Mouse (Mus musculus) left cerebral cortex, adult 9 months (tissue): Measurements from ENCODE around the gene Gpd1.

Source experiments
- DNase-seq, 2 experiments: peaks; one replicate each; pipeline ENCODE4 v3.0.0; 2022; ENCODE audit warnings: low spot score in 2 of 2

Gene Gpd1

DNA sequence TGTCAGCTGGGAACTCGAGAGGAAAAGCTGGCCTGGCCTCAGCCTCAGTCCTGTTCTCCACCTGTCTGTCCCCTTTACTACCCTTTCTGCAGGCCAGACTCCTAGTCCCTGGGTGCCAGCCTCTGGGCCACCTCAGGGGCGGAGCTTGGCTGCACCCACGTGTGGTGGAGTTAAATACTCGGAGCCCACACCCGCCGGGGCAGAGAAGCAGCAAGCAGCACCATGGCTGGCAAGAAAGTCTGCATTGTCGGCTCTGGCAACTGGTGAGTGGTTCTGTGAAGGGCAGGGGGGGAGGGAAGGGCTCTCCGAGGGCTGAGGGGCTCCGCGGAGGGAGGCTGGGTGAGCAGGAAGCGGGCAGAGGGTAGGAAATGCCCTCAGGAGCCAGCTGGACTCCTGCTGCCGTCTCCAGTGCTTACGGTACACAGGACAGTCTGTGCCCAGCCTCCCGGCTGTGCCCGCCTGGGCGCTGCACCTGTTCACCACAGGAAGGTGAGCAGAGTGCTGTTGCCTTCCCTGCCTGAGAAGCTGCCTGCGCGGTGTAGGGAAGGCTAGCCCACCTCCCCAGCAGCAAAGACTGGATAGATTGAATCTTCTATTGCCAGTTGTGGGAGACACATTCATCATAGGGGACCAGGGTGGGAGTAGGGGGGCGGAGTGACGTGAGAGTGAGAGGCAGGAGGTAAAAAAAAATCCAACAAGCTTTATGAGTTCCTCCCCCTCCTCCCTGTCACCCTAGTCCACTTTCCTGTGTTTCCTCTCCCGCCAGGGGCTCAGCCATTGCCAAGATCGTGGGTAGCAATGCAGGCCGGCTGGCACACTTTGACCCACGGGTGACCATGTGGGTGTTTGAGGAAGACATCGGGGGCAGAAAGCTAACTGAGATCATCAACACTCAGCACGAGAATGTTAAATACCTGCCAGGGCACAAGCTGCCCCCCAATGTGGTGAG is at the start of gene Gpd1:
TSS of gene Gpd1 (plus strand) at position 130 of the 949 bp plus-strand sequence.
- peak in 1 of 2 experiments; percentile 72 for DNase-seq

DNA sequence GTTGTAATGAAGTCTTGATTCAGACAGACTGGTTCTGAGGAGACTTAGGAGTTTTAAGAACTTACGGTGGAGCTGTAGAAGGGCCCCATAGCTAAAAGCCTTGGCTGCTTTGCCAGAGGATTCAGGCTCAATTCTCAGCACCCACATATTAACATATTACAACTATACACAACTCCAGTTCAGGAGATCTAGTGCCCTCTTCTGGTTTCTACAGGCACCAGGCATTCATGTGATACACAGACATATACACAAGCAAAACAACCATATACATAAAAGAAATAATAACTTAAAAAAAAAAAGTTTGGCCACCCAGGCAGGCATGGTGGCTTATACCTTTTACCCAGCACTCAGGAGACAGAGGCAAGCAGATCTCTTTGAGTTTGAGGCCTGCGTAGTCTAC is 49.8 kb upstream of the Gpd1 start:
- DNase-seq = no peak

DNA sequence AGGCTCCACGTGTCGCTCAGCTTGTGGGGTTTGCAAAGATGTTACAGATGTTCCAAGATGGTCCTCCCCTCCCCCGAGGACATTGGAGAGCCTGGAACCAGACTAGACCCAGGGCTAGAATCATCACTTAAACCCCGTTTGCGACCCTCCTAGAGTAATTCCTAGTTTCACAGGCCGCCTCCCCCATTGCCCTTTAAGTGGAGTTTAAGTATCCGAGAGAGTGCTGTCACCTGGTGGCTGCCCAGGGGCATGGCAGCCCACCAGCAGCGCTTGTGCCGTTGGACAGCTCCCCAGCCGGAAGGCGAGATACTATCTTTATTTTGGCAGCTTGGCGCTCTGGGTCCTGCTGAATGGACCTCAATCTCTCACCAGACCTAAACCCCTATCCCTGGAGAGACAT is 48.4 kb upstream of the Gpd1 start:
- peak in 1 of 2 experiments; percentile 83 for DNase-seq

DNA sequence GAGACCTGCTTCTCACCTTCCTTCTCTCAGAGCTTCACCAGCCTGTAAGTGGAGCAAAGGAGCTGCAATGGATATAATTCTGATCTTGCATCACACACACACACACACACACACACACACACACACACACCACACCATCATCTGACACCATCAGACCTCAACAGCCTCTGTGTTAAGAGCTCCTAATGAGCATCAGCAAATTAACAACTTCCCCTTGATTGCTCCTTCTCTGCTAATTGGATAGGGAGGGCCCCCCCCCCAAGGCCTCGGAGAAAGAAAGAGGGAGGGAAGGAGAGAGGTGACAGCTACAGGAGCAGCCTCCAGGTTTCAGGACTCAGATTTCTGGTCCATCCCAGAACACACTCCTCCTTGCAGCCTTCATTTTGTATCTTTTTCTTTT is 47.9 kb upstream of the Gpd1 start:
- no peak for DNase-seq

DNA sequence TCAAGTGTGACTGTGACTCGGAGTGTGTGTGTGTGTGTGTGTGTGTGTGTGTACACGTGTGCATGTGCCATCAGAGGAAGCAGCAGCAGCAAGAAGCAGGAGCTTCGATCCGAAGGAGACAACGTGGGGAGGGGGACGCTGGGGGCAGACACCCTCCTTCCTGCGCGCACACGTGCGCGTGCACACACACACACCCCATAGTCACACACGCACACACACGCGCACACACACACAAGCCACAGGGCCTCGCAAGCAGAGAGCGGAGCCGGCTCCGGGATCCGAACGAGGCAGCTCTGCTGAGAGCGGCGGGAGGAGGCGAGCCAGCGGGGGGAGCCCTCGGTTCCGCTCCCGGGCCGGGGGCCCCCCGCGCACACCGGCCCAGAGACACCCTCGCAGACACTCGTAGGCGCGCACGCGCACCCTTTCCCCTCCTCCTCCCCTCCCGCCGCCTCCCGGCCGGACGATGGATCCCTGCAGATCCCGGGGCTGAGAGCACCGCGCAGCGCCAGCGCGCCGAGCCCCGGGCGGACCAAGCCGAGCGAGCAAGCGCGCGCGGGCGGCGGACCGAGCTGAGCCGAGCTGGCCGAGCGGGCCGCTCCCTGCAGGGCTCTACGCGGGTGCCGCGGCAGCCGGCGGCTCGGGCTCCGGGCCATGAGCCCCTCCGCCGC is 47.0 kb upstream of the Gpd1 start, which contains the start of gene Asic1:
TSS of gene Asic1 (plus strand) at position 215 of the 668 bp plus-strand sequence.
- DNase-seq = peak in 1 of 2 experiments; percentile 72

DNA sequence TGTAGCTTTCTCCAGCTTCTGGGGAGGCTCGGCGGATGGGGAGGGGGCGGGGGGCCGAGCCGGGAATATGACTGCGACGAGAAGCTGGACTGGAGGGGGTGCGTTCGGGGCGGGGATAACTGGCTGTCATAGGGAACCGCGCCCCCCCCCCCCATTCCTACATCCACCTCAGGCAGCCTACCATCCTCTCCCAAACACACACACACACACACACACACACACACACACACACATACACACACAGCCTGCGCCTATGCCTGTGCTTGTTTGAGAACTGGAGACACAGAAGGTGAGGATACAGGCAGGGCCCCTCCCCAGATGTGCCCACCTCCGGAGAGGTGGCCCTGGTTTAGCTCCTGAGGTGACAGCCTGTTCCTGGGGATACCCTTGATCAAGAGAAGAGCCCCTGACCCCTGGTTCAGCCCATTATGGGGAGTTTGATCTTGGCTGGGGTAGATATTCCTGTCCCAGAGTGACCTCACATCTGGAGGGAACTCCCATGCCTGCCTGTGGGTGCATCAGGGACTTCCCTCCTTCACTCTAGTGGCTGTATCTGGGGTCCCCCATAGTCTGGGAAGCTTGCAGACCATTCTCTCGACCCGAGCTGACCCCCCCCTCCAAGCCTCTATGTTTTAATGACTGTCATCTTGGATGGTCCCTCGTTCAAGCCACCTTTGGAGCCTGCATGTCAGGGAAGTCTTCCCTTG is 46.2 kb upstream of the Gpd1 start:
- DNase-seq = no peak

DNA sequence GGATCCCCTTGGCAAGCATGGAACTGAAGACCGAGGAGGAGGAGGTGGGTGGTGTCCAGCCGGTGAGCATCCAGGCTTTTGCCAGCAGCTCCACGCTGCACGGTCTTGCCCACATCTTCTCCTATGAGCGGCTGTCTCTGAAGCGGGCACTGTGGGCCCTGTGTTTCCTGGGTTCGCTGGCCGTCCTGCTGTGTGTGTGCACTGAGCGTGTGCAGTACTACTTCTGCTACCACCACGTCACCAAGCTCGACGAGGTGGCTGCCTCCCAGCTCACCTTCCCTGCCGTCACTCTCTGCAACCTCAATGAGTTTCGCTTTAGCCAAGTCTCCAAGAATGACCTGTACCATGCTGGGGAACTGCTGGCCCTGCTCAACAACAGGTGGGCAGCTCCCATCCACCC is 45.5 kb upstream of the Gpd1 start:
- peak in 1 of 2 experiments; percentile 56 for DNase-seq

DNA sequence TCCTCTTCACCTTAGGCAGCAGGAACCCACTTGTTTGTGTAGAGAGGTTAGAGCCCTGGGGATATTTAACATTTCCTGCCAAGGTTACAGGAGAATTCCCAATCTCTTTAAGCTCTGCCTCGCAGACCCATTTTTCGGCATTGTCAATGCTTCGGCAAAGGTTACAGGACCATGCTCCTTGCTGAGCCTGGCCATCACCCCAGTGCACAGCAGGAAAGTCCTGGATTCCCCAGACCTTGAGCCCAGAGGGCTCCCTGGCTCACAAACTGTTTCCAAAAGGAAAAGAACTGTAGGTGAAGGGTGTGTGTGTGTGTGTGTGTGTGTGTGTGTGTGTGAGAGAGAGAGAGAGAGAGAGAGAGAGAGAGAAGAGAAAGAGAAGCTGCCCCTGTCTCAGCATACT is 42.4 kb upstream of the Gpd1 start:
- DNase-seq = no peak

DNA sequence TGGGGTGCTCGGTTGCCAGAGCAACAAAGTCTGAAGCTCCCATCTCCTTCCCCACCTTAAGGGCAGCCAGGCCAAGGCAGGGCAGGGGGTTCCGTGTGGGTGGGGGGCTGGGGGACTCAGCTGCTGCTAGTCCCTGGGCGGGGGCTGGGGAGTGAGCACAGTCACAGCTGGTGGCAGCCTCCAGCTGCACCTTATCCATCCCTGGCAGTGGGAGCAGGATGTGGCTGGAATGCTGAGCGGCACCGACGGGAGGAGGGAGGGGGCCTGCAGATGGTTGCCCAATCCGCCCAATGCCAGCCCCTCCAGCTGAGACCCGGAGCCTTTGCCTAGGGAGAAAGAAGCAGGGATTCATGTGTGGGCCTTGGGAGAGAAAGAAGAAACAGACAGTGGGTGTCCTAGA is 40.2 kb upstream of the Gpd1 start:
- DNase-seq = no peak

DNA sequence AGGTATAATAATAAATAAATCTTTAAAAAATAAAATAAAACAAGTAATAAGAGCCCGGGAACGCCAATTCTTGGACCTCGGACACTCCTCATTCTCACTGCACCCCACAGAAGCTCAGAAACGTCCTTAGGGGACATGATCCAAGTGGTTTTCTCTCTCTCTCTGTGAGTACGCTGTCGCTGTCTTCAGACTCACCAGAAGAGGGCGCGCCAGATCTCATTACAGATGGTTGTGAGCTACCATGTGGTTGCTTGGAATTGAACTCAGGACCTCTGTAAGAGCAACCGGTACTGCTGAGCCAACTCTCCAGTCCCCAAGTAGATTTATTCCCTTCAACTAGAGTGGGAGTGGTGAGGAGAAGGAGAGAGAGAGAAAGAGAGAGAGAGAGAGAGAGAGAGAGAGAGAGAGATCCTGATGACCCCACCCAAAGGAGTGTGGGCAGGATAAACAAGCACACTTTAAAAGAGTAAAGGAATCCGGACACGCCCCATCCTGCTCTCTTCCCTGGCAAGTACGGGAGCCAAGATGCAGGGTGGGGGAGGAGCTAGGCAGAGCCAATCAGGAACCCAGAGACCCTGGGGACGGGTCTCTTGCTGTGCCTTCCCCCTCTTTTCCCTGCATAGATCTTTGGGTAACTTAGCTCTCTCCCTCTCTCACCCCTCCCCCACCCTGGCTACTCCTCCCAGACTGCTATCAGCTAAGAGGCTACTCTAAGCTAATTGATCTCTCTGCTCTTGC is 39.1 kb upstream of the Gpd1 start:
- no peak for DNase-seq

DNA sequence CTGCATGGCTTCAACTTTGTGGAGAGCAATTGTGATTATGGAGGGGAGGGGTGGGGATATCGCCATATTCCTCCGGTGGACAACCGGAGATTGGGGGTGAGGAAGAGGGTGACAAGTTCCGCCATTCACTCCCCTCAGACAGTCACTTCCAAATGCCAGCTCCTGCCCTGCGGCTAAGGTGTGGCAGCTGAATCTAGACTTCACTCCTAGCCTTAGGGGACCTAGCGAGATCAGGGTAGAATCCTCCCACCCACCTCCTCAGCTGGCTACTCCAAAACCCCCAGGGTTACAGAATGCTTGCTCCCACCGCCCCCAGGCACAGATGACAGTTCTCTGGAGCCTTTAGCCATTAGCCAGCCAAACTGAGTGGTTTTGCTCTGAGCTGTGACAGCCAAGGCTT is 38.3 kb upstream of the Gpd1 start:
- no peak for DNase-seq

DNA sequence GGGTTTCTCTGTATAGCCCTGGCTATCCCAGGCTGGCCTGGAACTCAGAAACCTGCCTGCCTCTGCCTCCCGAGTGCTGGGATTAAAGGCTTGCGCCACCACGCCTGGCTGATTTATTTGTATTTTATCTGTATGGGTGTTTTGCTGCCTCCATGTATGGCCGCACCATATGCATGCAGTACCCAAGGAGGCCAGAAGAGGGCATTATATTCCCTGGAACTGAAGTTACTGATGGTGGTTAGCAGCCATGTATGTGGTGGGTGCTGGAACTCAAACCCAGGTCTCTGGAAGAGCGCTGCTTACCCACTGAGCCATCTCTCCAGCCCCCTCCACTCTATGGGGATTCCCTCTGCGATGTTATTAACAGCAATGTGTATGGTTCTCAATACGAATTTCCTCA is 34.4 kb upstream of the Gpd1 start:
- no peak for DNase-seq

DNA sequence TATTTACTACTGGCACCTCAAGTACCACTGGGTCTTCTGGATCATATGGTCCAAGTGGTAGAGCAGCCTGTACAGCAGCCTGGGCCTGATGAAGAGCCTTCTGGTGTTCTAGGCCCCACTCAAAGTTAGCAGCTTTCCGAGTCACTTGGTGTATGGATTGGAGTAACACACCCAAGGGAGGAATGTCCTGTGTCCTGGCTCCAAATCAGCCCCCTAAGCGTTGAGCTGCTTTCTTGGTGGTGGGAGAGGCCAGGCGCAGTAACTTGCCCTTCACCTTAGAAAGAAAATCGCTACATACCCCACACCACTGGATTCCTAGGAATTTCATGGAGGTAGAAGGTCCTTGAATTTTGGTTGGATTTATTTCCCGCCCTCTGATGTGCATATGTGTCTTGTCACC is 33.2 kb upstream of the Gpd1 start:
- no peak for DNase-seq

DNA sequence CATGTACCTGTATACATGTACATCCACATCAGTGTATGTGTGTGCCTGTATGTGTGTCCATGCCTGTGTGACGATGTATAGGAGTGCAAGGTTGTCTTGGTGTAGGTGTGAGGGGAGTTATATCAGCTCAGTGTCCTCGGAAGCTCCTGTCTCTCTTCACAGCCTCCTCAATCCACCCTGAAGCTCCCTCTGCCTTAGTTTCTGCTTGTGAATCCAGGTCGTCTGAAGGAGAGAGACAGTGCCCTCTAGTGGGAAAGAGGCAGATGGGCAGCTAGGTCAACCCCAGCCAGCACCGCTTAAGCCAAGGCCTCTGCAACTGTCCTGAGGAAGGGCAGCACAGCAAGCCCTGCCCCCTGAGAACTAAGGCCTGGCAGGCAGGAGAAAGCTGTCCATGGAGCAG is 28.6 kb upstream of the Gpd1 start:
- DNase-seq = peak in 1 of 2 experiments; percentile 76

DNA sequence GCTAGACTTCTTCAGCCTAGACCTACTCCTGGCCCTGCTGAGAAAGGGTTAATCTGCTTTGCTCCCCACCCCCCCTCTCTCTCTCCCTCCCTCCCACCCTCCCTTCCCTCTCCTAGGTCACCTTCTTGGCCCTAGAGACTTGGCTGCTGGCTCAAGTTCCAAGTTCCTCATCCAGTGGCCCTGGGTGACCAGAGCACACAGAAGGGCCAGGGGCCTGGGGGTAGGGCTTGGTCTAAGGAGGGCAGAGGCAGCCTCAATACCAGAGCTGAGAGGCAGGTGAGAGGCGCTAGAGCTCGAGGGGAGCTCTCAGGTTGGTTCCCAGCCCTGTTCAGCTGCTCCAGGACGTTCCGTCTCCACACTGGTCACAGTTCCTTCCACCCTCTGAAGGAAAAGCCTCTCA is 26.4 kb upstream of the Gpd1 start:
- DNase-seq = no peak

DNA sequence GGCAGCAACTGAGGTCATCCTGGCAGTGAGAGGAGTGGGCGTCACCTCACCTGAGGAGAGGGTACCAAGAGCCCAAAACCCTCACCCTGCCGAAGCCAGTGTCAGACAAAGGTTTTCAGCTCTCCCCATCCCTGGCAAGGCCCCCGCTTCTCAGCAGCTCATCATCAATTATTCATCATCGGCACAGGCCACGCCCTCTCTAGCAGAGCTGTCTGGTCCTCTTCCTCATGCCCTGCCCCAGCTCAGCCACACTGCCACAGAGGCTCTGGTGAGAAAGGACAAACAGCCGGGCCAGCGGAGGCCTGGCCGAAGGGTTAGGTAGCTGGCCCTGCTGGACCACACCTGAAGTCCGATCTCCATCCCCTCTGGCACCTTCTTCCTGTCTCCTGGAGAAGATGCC is 25.3 kb upstream of the Gpd1 start:
- DNase-seq = no peak

DNA sequence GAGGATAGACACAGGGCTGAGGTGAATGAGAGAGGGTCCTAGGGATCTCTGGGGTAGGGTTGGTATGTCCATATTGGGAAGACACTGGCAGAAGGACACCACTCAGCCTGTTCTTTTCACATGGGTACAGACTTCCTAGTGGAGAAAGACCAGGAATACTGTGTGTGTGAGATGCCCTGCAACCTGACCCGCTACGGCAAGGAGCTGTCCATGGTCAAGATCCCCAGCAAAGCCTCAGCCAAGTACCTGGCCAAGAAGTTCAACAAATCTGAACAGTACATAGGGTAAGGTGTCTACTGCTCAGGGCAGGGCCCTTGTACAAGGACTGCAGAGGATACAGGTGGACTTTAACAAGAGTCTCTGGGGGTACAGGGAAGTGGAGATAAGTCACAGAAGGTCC is 20.0 kb upstream of the Gpd1 start:
- DNase-seq = no peak

DNA sequence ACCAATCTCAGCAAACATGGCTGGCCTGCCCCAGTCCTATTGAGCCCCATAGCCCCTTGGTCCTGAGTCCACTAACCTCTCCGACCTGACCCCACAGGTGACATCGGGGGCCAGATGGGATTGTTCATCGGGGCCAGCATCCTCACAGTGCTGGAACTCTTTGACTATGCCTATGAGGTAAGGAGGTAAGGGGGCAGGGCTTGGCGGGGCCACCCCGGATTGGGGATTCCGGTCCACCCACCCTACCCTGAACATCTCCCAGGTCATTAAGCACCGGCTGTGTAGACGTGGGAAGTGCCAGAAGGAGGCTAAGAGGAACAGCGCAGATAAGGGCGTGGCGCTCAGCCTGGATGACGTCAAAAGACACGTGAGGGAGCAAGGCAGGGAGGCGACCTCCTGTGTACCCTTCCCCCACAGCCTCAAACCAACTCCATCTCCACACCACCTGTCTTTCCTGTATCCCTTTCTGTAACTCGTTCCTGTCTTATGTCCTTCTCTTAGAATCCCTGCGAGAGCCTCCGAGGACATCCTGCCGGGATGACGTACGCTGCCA is 18.7 kb upstream of the Gpd1 start:
- DNase-seq = no peak

DNA sequence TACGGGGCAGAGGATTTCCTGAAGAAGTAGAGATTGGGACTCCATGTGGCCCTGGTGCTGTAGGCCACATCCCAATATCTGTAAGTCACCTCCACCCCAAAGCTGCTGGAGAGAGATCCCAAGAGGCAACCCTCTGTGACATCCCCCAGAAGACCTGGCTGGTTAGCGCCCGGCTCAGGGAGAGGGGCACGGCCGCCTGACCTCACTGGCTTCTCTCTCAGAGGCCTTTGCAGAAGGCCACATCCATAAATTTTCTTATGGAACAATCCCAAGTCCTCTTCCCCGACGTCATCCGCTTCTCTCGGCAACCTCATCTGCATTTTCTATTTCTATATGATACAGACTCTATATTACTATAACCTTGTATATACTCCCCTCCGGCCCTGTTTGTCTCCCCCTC is 17.6 kb upstream of the Gpd1 start:
- no peak for DNase-seq

DNA sequence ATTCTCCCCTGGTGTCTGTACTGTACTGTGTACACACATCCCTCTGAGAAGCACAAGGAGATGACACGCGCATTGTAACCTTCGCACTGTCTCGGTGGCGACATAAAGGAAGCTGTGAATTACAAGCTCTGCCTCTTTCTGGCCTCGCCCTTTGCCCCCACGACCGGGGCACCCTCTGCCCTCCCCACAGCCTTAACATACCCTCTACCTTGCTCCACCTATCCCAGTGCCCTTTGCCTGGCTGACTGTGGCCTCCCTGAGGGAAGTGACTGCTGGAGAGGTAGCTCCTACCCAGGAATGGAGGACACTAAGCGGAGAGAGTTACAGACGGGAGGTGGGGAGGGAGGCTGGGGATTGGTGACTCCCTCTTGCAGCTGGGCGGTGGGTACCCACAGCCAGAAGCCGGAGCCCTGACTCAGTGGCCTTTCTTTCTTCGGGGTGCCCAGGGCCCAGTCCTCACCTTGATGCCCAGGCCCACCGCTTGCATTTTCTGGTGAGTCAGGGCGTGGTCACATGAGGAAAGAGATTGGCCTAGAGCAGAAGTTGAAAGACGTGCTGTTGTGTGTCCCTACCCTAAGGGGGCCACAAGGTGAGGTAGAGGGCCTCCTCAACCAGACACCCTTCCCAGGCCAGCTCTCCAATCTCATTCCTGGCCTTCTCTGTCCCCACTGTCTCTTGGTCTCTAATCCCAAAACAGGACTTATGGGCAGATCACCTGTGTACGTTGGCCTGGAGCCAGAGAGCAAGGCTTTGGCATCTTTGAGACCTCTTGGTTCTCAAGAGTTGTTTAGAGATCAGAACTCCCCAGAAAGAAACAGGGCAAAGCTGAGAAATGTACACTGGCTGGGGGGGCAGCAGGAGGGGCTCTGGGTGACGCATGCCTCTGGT is 16.9 kb upstream of the Gpd1 start:
- no peak for DNase-seq
